Mouse (Mus musculus): ENCODE results near the gene Gm20388.
"Not testable (repeated sequence)": the region's sequence is repeated elsewhere in the genome, so short reads cannot be mapped to it uniquely, and the experiment has no call there.

DNA sequence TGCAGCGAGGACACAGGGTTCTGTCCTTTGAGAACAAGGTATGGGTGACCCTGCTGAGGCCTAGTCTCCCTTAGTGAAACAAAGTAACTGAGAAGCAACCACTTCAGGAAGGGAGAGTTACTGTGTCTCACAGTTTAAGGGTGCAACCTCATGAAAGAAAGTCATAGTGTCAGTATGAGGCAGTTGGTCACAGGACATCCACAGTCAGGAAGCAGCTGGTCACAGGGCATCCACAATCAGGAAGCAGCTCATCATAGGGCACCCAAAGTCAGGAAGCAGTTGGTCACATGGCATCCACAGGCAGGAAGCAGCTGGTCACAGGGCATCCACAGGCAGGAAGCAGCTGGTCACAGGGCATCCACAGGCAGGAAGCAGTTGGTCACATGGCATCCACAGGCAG, 4266.5 kb downstream of the Gm20388 start:
- TF ChIP-seq TAL1, GATA1 (IDR thresholded peaks at IDR 0.05; ENCODE audit: low read length): not testable (repeated sequence)

Measured in erythroblast, embryonic 14.5 days (primary cell).